Mouse (Mus musculus): Measurements from ENCODE around the gene Gng5. TPM values are rescaled to one million over a fixed set of nuclear protein-coding genes. Genes with fewer than 3 reads are reported as not detected.

Gng5 gene
- total RNA-seq (2021), result 100 to 1,000 TPM; 205 to 275 TPM
- long read RNA-seq, experiment 1, transcript Gng5-201 (3 exons, 593 nt), result major isoform, 379 of 383 reads
- long read RNA-seq, experiment 1, partial matches to known transcripts, result 1 of 383 reads
- long read RNA-seq, experiment 1, other reads (novel, unspliced or antisense), result 2 of 383 reads
- long read RNA-seq, experiment 2, transcript Gng5-201 (3 exons, 593 nt), result major isoform, 295 of 295 reads
- long read RNA-seq, experiment 2, partial matches to known transcripts, result 0 of 295 reads
- long read RNA-seq, experiment 2, other reads (novel, unspliced or antisense), result 0 of 295 reads

DNA sequence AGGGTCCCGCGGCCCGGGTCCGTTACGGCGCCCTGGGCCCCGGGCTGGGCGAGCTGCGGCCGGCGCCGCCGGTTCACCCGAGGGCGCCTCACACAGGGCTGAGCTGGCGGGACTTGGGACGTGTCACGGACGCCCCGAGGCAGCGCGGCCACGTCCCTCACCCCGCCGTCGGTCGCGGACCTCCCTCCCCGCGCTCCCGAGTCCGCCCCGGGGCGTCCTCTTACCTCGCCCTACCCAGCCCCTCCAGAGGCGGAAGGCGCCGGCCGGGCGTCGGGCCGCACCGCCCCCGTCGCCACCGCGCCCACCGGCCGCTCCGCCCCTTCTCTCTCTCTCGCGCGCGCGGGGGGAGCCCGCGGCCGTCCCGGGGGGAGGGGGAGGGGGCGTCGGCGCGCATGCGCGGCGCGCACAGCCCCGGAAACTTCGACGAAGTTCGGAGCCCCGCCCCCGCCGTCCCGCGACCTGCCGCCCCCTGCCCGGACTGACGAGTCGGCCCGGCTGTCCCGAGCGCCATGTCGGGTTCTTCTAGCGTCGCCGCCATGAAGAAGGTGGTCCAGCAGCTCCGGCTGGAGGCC, at the start of gene Gng5, which contains the start of gene Spata1:
Gene Gng5, plus strand, starts transcription at position 377 of the 572 bp plus-strand sequence.
Gene Spata1, minus strand, starts transcription at position 323 of the 572 bp plus-strand sequence.
- DNase-seq, result peak; percentile 90 to 93

DNA sequence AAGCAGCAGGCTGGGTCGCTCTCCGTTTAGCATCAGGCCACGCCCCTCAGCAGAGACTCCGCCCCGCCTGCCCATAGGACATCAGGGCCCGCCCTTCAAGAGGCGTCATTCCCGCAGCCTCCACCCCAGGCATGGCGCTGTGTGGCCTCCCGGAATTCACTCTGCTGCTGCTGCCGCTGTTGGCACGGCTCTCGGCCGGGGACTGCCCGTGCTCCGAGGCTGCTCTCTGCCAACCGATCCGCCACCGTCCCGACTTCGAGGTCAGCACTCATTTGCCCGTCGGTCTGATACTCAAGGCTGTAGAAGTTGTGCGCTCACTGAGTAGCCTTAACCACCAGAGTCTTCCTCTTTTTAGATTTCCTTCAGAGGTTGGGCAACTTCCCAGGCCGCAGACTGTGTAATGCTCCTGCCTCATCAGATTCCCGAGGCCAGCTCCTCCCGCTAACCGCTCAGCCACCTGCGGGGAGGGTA, 49.2 kb upstream of the Gng5 start:
- peak; percentile 93 to 95 for DNase-seq

DNA sequence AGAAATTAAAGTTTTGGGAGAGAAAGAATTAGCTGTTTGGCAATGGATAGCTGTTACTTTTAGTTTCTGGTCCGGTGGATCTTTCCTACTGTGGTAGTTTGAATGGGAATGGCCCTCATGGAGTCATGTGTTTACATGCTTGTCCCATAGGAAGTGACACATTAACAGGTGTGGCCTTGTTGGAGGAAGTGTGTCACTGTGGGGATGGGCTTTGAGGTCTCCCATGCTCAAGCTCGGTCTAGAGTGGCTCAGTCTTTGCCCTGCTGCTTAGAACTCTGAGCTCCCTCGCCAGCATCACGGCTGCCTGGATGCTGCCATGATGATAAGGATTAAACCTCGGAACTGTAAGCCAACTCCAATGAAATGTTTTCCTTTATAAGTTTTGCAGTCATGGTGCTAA, 48.2 kb upstream of the Gng5 start:
- no peak for DNase-seq

DNA sequence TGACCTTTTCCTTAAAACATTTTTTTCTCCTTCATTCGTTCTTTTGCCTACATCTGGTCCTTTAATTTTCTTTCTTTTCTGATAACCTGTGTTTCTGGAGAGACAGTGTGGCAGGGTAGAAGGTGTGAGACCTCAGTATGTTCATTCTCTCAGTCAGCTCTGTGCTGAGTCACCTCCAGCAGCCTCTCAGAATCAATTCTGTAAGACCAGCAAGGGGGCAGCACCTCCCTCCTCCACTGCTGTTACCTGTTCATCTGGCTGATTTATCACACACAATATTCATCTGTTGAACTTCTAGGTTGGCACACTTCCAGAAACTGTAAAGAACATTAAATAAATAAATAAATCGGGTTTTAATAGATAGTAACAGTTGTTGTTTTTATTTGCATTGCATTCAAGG, 36.7 kb upstream of the Gng5 start:
- no peak for DNase-seq

DNA sequence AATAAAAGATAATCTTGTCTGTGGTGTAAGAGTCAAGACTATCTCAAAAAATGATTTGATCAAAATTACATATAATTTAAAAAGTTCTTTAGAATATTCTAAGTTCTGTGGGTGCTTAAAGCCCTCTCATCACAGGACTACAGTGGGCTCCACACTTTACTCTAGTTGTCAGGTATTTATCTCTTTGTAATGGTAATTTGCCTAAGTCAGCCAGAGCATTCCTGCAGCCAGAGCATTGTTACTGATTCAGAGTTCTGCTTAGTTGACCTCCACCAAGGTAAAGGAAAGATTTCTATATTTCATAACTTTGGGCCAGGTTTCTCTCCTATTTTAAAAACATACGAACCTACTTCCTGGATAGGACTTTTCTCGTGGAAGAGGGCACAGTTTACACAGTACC, 30.4 kb upstream of the Gng5 start:
- no peak for DNase-seq

DNA sequence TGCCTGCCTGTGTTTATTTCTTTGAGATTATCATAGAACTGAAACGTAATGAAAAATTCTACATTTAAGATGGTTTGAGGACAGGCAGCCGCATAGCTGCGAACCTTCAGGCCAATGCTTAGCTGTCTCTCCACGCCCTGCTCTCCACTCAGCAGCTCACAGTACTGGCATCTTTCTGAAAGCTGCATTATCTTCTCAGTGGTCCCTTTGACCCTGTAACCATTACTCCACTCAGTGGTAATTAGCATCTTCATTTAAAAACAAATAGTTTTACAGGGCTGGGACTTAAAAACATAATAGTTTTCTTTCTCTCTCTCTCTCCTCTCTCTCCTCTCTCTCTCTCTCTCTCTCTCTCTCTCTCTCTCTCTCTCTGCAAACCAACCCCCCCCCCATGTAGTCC, 26.9 kb upstream of the Gng5 start:
- no peak for DNase-seq

DNA sequence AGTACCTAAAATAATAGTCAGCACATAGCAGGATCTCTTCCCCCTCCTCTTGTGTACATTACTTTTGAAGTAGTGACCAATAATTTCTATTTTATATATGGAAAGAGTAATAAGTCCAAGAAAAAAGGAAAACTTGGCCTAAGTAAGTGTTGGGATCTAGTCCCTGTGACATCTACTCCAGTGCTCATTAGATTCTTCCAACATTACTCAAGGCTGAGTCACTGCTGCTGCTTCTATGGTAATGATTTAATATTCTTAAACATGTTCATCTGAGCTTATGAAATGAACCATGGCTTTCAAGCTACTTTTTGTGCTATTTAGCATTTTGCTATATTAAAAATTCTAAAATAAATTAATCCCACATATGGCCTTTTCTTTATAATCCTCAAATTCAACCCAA, 25.9 kb upstream of the Gng5 start:
- DNase-seq, result no peak

DNA sequence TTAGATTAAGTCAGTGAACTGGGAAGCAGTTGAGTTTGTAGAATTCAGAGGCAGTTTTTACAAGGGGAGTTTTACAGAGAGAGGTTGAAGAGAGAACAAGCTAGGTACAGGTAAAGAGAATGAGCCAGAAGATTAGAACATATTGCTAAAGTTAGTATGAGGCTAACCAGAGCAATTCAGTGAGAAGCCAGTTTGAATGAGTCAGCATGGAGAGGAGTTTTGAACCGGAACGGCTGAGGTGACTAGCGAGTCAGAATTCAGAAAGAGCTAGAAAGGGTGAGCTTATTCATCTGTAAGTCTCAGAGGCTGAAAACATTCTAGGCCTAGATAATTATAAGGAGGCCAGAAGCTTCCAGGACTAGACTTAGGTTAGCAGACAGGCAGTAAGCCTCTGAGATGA, 25.2 kb upstream of the Gng5 start:
- no peak for DNase-seq

DNA sequence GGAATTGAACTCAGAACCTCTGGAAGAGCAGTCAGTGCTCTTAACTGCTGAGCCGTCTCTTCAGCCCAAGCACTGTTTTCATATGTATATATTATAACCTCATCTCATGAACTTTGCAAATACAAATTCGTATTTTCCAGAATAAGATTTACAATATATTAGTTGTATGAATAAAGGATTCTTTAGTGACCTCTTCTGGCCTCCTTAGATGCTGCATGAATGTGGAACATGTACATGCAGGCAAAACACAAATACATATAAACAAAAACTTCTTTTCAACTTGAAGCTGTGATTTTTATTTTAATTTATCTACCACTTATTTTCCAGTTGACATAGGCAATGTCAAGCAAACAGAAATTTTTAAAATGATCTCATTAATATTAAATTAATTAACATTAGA, 17.6 kb upstream of the Gng5 start:
- DNase-seq, result no peak

DNA sequence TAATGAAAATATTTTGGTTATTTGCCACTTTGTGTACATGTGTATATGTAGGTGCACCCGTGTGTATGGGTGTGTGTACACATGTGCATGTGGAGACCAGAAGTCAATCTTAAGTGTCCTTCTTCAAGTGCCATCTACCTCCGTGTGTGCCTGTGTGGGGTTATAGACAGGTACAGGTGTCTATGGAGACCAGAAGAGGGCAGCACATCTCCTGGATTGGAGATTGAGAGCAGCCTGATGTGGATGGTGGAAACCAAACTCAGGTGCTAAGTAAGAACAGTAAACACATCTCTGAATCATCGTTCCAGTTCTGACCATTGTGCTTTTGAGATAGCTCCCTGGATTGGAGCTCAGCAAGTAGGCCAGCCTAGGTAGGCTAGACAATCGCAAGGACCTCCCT, 13.1 kb upstream of the Gng5 start:
- DNase-seq, result no peak

DNA sequence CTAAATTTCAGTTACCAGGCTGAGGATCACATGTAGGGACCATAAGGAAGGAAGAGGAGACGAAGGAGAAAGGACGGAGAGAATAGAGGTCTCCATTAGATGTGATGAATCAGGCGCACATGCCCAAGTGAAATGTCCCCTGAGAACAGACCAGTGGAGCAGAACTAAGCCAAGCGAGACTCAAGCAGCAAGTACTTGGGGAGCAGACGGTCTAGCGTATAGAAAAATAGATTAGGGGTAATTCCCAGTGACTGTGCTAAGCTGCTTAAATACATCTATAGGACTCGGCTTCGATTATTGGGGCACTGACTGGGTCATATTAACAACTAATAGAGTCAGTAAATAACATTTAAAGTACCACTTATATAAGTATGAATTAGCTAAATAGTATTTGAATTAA, 4.7 kb upstream of the Gng5 start:
- DNase-seq, result no peak

DNA sequence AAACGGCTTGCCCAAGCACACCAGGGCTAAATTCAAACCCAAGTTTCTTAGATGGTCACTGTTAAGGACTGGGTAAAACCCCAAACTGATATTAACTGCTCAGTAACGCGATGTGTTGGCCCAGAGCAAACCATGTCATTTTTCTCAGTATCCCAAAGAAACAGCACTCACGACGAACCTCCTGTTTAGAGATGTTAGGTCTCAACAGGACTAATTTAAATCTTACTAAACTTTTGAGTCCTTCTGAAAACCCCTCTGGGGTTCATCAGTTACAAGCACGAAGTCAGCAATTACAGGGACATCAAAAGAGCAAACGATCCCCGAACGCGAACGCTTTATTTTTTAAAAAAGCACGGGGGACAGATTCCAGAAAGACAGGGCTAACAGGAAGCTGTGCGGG, 618 bp upstream of the Gng5 start:
- DNase-seq, result no peak

DNA sequence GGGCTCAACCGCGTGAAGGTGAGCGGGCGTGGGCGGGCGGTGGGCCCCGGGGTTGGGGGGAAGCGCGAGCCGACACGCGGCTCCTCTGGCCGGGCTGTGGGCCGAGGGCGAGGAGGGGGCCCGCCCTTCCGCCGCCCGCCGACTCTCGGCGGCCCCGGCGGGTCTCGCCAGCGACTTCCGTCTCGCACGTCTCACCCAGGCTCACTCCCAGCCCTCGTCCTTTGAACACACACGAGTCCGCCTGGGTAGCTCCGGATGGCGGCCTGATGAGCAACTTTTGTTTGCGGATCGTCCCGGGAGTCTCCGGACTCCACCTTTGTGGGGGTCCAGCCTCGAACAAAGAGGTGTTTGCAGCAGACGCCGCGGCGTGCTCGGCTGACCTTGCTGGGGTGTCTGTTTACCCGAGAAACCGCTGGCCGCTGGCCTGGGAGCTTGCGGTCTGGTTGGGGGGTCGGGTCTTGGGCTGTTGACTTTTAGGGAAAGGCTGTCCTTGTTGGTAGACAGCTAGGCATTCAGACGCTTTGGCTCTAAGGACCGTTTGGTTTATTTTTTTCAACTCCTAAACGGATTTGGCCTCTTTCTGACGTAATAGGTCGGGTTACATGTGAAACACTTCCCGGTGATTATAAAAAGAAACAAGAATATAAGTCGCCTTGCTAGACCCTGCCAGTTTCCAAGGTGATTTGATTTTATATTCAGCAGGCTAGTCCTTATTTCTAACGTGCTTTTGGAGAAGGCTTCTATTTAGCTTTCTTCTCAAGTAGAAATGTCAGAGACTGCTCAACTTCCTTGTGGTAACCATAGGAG, 599 bp downstream of the Gng5 start:
- peak; percentile 75 to 80 for DNase-seq

DNA sequence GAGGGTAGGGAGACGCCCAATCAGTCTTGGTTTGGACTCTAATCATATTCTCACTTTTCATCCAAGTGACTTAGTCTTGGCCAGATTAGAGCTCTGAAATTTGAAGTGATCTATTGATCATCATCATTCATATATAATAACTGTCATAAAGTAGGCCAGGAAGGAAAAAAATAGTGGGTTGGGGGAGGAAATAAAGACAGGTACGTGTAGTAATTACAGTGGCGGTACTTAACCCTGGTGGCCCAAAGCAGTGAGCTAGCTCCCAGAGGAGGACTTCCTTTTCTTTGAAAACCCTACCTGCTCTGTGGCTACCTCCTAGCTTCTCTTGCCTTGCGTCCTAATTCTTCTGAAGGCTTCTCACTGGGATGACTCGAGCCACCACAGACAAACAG, 1.2 kb downstream of the Gng5 start:
- no peak for DNase-seq

DNA sequence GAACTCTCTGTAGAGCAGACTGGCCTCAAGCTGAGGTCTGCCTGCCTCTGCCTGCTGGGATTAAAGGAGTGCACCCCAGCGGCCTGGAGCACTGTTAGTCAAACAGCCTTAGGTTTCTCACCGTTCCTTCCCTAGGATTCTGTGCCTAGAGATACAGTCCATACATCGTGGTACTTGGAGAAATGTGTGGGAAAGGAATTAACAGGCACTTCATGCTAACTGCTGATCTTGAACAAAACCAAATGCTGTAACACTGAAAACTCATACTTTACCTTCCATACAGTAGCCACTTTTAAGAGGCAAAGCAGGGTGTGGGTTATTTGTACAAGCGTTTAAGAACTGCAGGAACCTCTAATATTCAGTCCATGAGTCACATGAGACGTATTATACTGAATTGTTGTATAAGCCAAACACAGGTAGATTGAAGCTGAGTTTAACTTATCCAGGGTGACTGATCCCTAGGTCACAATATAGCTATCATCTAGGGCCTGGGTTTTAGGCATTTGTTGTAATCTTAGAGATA, 2.1 kb downstream of the Gng5 start:
- no peak for DNase-seq

DNA sequence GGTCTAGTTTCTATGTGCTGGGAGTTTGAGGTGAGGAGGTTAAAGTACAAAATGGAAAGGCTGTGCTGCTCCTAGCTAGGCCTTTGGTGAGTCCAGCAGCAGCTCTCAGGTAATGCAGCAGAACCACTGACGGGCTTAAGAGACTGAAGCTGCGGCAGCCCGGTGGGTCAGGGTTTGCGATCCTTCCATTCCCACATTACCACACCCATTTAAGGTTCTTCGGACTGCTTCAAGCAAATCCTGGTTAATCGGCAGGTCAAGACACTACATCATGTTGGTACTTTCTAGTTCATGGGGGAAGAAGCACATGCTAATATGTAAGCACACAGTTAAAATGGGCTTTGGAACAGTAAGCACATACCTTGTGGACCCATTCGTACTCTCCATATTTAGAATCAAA, 7.1 kb downstream of the Gng5 start:
- DNase-seq, result no peak

DNA sequence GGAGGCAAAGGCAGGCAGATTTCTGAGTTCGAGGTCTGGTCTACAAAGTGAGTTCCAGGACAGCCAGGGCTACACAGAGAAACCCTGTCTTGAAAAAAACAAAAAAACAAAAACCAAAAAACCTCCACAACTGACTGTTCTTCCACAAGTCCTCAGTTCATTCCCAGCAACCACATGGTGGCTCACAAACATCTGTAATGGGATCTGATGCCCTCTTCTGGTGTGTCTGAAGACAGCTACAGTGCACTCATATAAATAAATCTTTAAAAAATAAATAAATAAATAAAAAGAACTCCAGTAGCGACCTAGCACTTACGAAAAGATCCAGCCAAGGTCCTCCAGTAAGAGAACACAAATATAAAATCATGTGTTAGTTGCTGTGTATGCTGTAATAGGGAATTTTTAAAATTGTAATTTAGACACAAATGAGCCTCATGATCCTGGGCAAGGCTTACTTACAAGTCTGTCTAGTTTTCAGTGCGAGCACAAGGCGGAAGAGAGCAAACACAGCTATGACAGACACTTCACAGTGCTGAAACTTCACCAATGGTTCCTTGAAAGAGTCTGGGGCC, 20.7 kb downstream of the Gng5 start:
- DNase-seq, result no peak

DNA sequence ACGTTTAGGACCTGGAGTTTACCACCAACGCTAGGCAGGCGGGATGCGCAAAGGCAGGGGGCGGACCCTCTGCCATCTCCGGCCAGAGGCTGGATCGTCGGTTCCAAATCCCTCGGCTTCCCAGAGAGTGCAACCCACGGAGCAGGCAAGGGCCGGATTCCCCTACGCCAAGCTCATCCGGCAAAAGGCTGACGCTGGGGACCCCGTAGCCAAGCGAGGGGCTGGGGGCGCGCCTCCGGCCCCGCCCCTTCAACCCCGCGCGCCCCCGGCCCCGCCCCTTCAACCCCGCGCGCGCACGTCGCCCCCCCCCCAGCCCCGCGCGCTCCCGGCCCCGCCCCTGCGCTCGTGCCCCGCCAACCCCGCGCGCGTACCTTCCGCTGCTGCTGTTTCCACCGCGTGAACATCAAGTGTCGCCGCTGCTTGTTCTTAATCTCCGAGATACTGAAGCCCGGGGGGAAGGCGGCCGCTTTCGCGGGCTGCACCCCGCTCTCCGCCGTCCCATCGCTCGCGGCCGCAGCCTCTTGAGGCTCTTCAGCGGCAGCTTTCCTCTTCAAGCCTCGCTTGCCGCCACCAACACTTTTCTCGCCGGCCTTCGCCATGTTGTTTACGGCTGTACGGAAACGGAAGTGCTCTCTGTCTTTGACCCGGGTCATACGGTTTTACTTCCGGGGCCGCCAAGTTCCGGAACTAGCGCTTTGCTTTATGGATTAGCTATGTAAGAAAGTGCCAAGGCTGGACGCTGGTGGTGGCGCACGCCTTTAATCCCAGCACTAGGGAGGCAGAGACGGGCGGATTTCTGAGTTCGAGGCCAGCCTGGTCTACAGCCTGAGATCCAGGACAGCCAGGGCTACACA, 21.4 kb downstream of the Gng5 start, which contains the start of gene Rpf1:
Gene Rpf1, minus strand, starts transcription at position 632 of the 854 bp plus-strand sequence.
- peak; percentile 94 for DNase-seq

DNA sequence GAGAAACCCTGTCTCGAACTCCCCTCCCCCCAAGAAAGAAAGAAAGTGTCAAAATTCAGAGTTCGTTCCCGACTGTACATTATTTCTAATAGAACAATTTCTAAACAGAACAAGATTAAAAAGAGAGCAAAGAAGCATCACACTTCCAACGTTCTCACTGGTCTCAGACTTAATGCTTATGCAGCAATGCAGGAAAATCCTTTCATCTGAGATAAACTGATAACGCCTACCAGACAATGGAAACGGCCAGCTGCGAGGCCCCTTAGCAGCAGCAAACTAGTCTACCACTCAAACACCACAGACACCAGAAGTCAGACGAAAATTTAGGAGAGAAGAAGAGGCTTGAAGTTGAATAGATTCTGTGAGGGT, 22.0 kb downstream of the Gng5 start:
- DNase-seq, result no peak

DNA sequence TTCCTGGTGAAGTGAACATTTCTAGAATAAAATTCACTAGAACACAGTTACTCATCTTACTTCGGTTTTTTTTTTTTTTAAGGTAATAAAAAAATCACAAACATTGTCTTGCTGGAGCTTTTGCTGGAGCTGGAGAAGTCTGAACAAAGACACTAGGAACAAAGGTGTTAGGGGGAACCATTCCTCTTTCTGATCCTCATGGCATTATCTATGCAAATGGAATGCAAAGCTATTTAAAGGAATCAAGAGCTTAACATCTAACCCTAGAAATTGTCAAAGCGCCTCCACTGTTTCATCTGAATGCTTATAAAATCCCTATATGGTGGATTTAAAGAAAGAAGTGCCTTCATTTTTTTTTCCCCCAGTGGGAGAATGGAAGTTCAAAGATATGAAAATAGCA, 28.7 kb downstream of the Gng5 start:
- no peak for DNase-seq

DNA sequence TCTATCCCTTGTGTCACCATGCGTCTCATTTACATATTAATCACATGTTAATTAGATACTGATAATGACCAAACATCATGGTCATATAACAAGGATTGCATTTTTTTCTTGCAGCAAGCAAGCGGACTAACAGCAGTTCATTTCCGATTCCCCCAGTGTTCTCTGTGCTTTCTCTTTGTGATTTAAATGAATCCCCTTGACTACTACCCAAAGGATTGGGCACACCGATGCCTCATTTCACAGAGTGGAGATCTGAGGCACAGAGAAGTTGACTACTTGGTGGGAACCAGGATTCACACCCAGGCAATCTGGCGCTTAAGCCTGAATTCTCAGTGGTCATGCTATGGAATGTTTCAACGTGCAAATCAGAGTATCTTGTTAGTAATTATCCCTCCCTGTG, 35.4 kb downstream of the Gng5 start:
- no peak for DNase-seq
